Comparison of ENCODE assay signal across 24 mouse cellular contexts in the genomic region with DNA sequence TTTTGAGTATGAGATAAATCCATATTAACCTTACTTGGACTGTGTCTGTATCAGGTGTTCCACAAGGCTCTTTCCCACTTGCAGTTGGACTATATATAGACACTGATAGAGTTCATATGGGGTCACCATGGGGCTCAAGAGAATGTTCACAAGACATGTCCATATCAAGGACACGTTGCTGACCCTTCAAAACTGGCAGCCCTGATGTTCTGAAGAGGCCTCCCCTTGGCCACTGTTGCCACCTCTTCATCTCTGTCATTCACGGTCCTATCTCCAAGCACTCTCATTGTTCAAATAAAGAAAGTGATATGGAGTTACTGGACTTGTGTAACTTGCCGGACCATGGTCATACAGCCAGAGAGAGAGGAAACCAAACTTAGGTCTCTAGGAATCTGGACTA. TPM values are rescaled to one million over a fixed set of nuclear protein-coding genes. Genes with fewer than 3 reads are reported as not detected.
DNase-seq lines count a peak whose midpoint lies in the region; ATAC-seq and TF ChIP-seq lines count a peak whose summit lies in the region.
"Had no signal": no experiment of that assay in that cellular context is flagged by ENCODE, and none has a peak within 500 bp of the region (broad histone marks: within the 10 kb centered on the region; RNA-seq: fewer than 3 reads in every experiment).

No protein-coding gene starts in this region.

- intact Hi-C loops in heart, adult 2 months (cut with DNase I): no loop called here
- intact Hi-C loops in heart, postnatal 25 days (cut with DNase I): no loop called here

- H3K4me1 ChIP-seq in heart, adult 2 months (ENCODE audit: control insufficient read depth, insufficient read depth, low read length): no peaks in the 10 kb centered on the region; the same call in 1 of the 2 replicates
- no peaks in the 10 kb centered on the region for H3K4me1 ChIP-seq in heart, embryonic 11.5 days (ENCODE audit: control insufficient read depth, insufficient read depth, low read length)
- 0 out of 2 replicates have a peak, but pooled peaks cover 4% of the 10 kb centered on the region for H3K4me1 ChIP-seq in heart, embryonic 10.5 days
- no peaks in the 10 kb centered on the region for H3K4me1 ChIP-seq in midbrain, embryonic 11.5 days (ENCODE audit: control insufficient read depth, insufficient read depth, low read length)
- H3K4me1 ChIP-seq: embryonic facial prominence, embryonic 10.5 days; embryonic facial prominence, embryonic 12.5 days had no signal

- H3K27ac ChIP-seq in heart, adult 2 months: no peak overlapping the region
- H3K27ac ChIP-seq in heart, embryonic 11.5 days (ENCODE audit: low read depth, low read length): no peak overlapping the region
- H3K27ac ChIP-seq in heart, embryonic 10.5 days: no peak overlapping the region
- H3K27ac ChIP-seq in midbrain, embryonic 11.5 days (ENCODE audit: low read depth, low read length): no peak overlapping the region
- H3K27ac ChIP-seq: embryonic facial prominence, embryonic 10.5 days; embryonic facial prominence, embryonic 12.5 days; forebrain, embryonic 13.5 days had no signal

- 56% methylated on average over 3 of the region's 3 CpGs for WGBS in heart, adult 2 months
- 64% methylated on average over 3 of the region's 3 CpGs for WGBS in heart, embryonic 11.5 days (ENCODE audit: insufficient replicate concordance)
- 56% methylated on average over 3 of the region's 3 CpGs for WGBS in heart, embryonic 10.5 days
- 90% methylated on average over 3 of the region's 3 CpGs for WGBS in midbrain, embryonic 11.5 days

- H3K27me3 ChIP-seq in heart, adult 2 months (ENCODE audit: control insufficient read depth, insufficient read depth, low read length): no peaks in the 10 kb centered on the region
- no peaks in the 10 kb centered on the region for H3K27me3 ChIP-seq in heart, embryonic 11.5 days (ENCODE audit: control insufficient read depth, insufficient read depth, low read length)
- peaks cover 11% of the 10 kb centered on the region; the same call in 1 of the 2 replicates for H3K27me3 ChIP-seq in heart, embryonic 10.5 days (ENCODE audit: insufficient read depth, poor library complexity, severe bottlenecking)
- no peaks in the 10 kb centered on the region for H3K27me3 ChIP-seq in midbrain, embryonic 11.5 days (ENCODE audit: control insufficient read depth, insufficient read depth, low read length)
- H3K27me3 ChIP-seq: CH12.LX; embryonic facial prominence, embryonic 12.5 days; forebrain, embryonic 13.5 days; Patski had no signal

- H3K36me3 ChIP-seq in heart, adult 2 months (ENCODE audit: control insufficient read depth, insufficient read depth, low read length): no peaks in the 10 kb centered on the region
- H3K36me3 ChIP-seq in heart, embryonic 11.5 days (ENCODE audit: control insufficient read depth, insufficient read depth, low read length): no peaks in the 10 kb centered on the region
- no peaks in the 10 kb centered on the region for H3K36me3 ChIP-seq in heart, embryonic 10.5 days
- no peaks in the 10 kb centered on the region for H3K36me3 ChIP-seq in midbrain, embryonic 11.5 days (ENCODE audit: control insufficient read depth, insufficient read depth, low read length)
- H3K36me3 ChIP-seq: embryonic facial prominence, embryonic 10.5 days; embryonic facial prominence, embryonic 12.5 days; G1E had no signal

- TF ChIP-seq POLR2A in heart, adult 2 months (IDR thresholded peaks at IDR 0.05; ENCODE audit: insufficient read depth, low read depth, low read length): no peak

- DNase-seq in heart, adult 11 months: peak; percentile 96
- DNase-seq in heart, postnatal 4 days: no peak
- DNase-seq in heart, adult 2 months: peak in 1 of 2 experiments; percentile 56
- DNase-seq in heart, adult 9 months (ENCODE audit: low spot score in 2 of 2): peak; percentile 56 to 64
- DNase-seq in heart, embryonic 10.5 days (ENCODE audit: low spot score): no peak
- DNase-seq in heart, postnatal 25 days (ENCODE audit: low spot score): peak; percentile 13
- no peak for DNase-seq in midbrain, embryonic 11.5 days (ENCODE audit: low spot score, missing footprints)
- DNase-seq: adrenal gland, adult 8-10 months; adrenal gland, postnatal 14 days; adrenal gland, postnatal 36 days; B cell, adult 2 months; cerebellum, adult 11-12 months; cerebellum, adult 9-10 months; cerebellum, postnatal 10 days; cerebellum, postnatal 25 days had no signal

- H3K9me3 ChIP-seq in heart, embryonic 11.5 days (replicated peaks; ENCODE audit: control insufficient read depth, low read length): no peaks in the 10 kb centered on the region
- H3K9me3 ChIP-seq in heart, embryonic 10.5 days: no peaks in the 10 kb centered on the region
- H3K9me3 ChIP-seq in midbrain, embryonic 11.5 days (ENCODE audit: control insufficient read depth, low read length): no peaks in the 10 kb centered on the region
- H3K9me3 ChIP-seq: embryonic facial prominence, embryonic 10.5 days; embryonic facial prominence, embryonic 12.5 days; forebrain, embryonic 13.5 days had no signal

- no peaks in the 10 kb centered on the region for H3K79me2 ChIP-seq in heart, adult 2 months (replicated peaks; ENCODE audit: control insufficient read depth, insufficient read depth, low read length)

- no peak overlapping the region for H3K9ac ChIP-seq in heart, adult 2 months (ENCODE audit: low read depth, low read length)
- H3K9ac ChIP-seq in heart, embryonic 11.5 days (ENCODE audit: low read depth, low read length): no peak overlapping the region
- H3K9ac ChIP-seq in midbrain, embryonic 11.5 days (ENCODE audit: low read length): no peak overlapping the region
- H3K9ac ChIP-seq: embryonic facial prominence, embryonic 12.5 days; forebrain, embryonic 13.5 days had no signal

- H3K4me2 ChIP-seq in heart, embryonic 11.5 days: no peak overlapping the region
- H3K4me2 ChIP-seq in midbrain, embryonic 11.5 days: no peak overlapping the region
- H3K4me2 ChIP-seq: embryonic facial prominence, embryonic 12.5 days; forebrain, embryonic 13.5 days had no signal

- TF ChIP-seq EP300 in heart, adult 2 months (IDR thresholded peaks at IDR 0.05; ENCODE audit: insufficient read depth, low read depth, low read length): peak; percentile 58; the same call in 1 of the 2 replicates

- TF ChIP-seq CTCF in heart, adult 2 months (IDR thresholded peaks at IDR 0.05): no peak

- ATAC-seq in heart, embryonic 11.5 days (replicated peaks; ENCODE audit: insufficient number of reproducible peaks, low FRiP score, low TSS enrichment): no peak
- no peak for ATAC-seq in midbrain, embryonic 11.5 days (ENCODE audit: low FRiP score)
- ATAC-seq: activated CD4-positive, CD25-positive, alpha-beta regulatory T cell, adult 4 months; CD4-positive, CD25-positive, alpha-beta regulatory T cell, adult 4 months; forebrain, embryonic 13.5 days; Patski had no signal

- H3K4me3 ChIP-seq in heart, adult 2 months: no peak overlapping the region
- H3K4me3 ChIP-seq in heart, embryonic 11.5 days (ENCODE audit: low read depth, low read length): no peak overlapping the region
- no peak overlapping the region for H3K4me3 ChIP-seq in heart, embryonic 10.5 days
- H3K4me3 ChIP-seq in midbrain, embryonic 11.5 days (ENCODE audit: low read depth, low read length): no peak overlapping the region
- H3K4me3 ChIP-seq: embryonic facial prominence, embryonic 10.5 days; embryonic facial prominence, embryonic 12.5 days; forebrain, embryonic 13.5 days had no signal

RNA-seq across cellular contexts. Expression of gene Btbd11, which starts 56.8 kb away (rescaled TPM):
- 1 to 10 TPM; 1.1 to 1.7 TPM for total RNA-seq in heart, postnatal 4 days (2021)
- 1 to 10 TPM; 1.4 to 2.7 TPM for total RNA-seq in heart, adult 2 months (2021)
- 1.8 and 1.9 TPM in 2 replicates for polyA plus RNA-seq in heart, adult 2 months (2012; rRNA removed)
- 0.77 and 1.2 TPM in 2 replicates for polyA plus RNA-seq in heart, embryonic 11.5 days (2014; fragmentation: Nextera tagmentation; extraction: Ambion mirVana)
- polyA plus RNA-seq in heart, embryonic 10.5 days (2016; fragmentation: Nextera tagmentation; extraction: Ambion mirVana): 0.96 and 1.5 TPM in 2 replicates
- total RNA-seq in heart, postnatal 25 days (2021): 1 to 10 TPM; 1.4 to 1.7 TPM
- polyA plus RNA-seq in midbrain, embryonic 11.5 days (2014; fragmentation: Nextera tagmentation; extraction: Ambion mirVana): 8.2 and 8.8 TPM in 2 replicates
- polyA plus RNA-seq: G1E had no signal

Comparison
In these comparisons a context has a peak if more than half of its experiments do, and no peak if none do; other contexts are left out.
1. DNase-seq: peak in heart, adult 11 months (single experiment), heart, adult 9 months (2 of 2) and heart, postnatal 25 days (single experiment); none in heart, postnatal 4 days (single experiment), heart, embryonic 10.5 days (single experiment) and midbrain, embryonic 11.5 days (single experiment).